Mouse (Mus musculus): ENCODE data around the gene Zswim1.

The Zswim1 gene

GRCm38 (mm10) chr2:164822636-164823165 is at the start of gene Zswim1:
TSS of gene Zswim1 (plus strand) at chr2:164822686.
- DNase-seq: peak; percentile 100

GRCm38 (mm10) chr2:164773229-164773988 is 49.1 kb upstream of the Zswim1 start:
- no peak for DNase-seq

GRCm38 (mm10) chr2:164773989-164774364 is 48.5 kb upstream of the Zswim1 start:
- no peak for DNase-seq

GRCm38 (mm10) chr2:164776130-164776529 is 46.4 kb upstream of the Zswim1 start:
- DNase-seq: no peak

- no peak for DNase-seq
Measured at GRCm38 (mm10) chr2:164776801-164777200, 45.7 kb upstream of the Zswim1 start.

- no peak for DNase-seq
Measured at GRCm38 (mm10) chr2:164777246-164778014, 45.1 kb upstream of the Zswim1 start.

GRCm38 (mm10) chr2:164778015-164778287 is 44.5 kb upstream of the Zswim1 start:
- no peak for DNase-seq

GRCm38 (mm10) chr2:164778809-164779208 is 43.7 kb upstream of the Zswim1 start:
- DNase-seq: no peak

GRCm38 (mm10) chr2:164779481-164780086 is 42.9 kb upstream of the Zswim1 start, which contains the start of gene Tnnc2:
TSS of gene Tnnc2 (minus strand) at chr2:164779967.
- DNase-seq: no peak

- no peak for DNase-seq
Measured at GRCm38 (mm10) chr2:164781876-164782275, 40.6 kb upstream of the Zswim1 start.

- DNase-seq: no peak
Measured at GRCm38 (mm10) chr2:164783926-164784581, 38.4 kb upstream of the Zswim1 start.

- DNase-seq: no peak
Measured at GRCm38 (mm10) chr2:164784869-164785420, 37.5 kb upstream of the Zswim1 start.

- DNase-seq: peak; percentile 94
Measured at GRCm38 (mm10) chr2:164785481-164786387, 36.8 kb upstream of the Zswim1 start, which contains the start of gene Snx21. TSS of gene Snx21 (plus strand) at chr2:164785823.

GRCm38 (mm10) chr2:164786388-164786885 is 36.0 kb upstream of the Zswim1 start:
- DNase-seq: peak; percentile 29

GRCm38 (mm10) chr2:164787032-164787431 is 35.5 kb upstream of the Zswim1 start:
- no peak for DNase-seq

- DNase-seq: no peak
Measured at GRCm38 (mm10) chr2:164787779-164788178, 34.7 kb upstream of the Zswim1 start.

GRCm38 (mm10) chr2:164788411-164788810 is 34.1 kb upstream of the Zswim1 start:
- DNase-seq: no peak

- DNase-seq: no peak
Measured at GRCm38 (mm10) chr2:164790451-164790850, 32.0 kb upstream of the Zswim1 start.

- DNase-seq: peak; percentile 28
Measured at GRCm38 (mm10) chr2:164791841-164792261, 30.6 kb upstream of the Zswim1 start.

GRCm38 (mm10) chr2:164792400-164793190 is 29.9 kb upstream of the Zswim1 start:
- no peak for DNase-seq
